Mouse (Mus musculus) forebrain, embryonic 14.5 days (tissue): ENCODE measurements at regions not wholly inside any gene's neighbourhood (a gene's known extent, or its start where the extent isn't known, plus 50 kb on each side); places are given as distances from the start of the nearest gene placed in this dataset.

Experiments
- ATAC-seq: fragments of 200-750 bp; cut with Nextera tagmentation; 2 replicates; pipeline ENCODE4 v1.8.0; 2017; ENCODE audit warnings: mild to moderate bottlenecking, moderate library complexity
- DNase-seq: peaks from one replicate; pipeline ENCODE4 v3.0.0-alpha.2; 2015; ENCODE audit warnings: low spot score
- H3K27ac ChIP-seq: fragments of 300-500 bp; sonication (generic); 2 replicates; pipeline ENCODE4 v1.5.1; 2014; ENCODE audit warnings: low read depth, mild to moderate bottlenecking, control low read depth, low read length, moderate library complexity
- H3K27me3 ChIP-seq: fragments of 300-500 bp; sonication (generic); replicated peaks from 2 replicates; pipeline ENCODE4 v1.6.1; 2014; ENCODE audit warnings: low read length, control low read depth, mixed read lengths; ENCODE audit not compliant: control insufficient read depth, insufficient read depth
- H3K36me3 ChIP-seq: fragments of 300-500 bp; sonication (generic); 2 replicates; pipeline ENCODE4 v1.6.1; 2014; ENCODE audit warnings: low read length, control low read depth; ENCODE audit not compliant: control insufficient read depth, insufficient read depth
- H3K4me1 ChIP-seq: fragments of 300-500 bp; sonication (generic); 2 replicates; pipeline ENCODE4 v1.6.1; 2014; ENCODE audit warnings: antibody characterized with exemption, low read length, control low read depth; ENCODE audit not compliant: control insufficient read depth, insufficient read depth
- H3K4me2 ChIP-seq: fragments of 300-500 bp; sonication (generic); 2 replicates; pipeline ENCODE4 v1.6.1; 2014; ENCODE audit warnings: mild to moderate bottlenecking, control low read depth, low read length
- H3K4me3 ChIP-seq: fragments of 300-500 bp; sonication (generic); 2 replicates; pipeline ENCODE4 v1.5.1; 2014; ENCODE audit warnings: low read depth, low read length, control low read depth
- H3K9ac ChIP-seq: fragments of 300-500 bp; sonication (generic); 2 replicates; pipeline ENCODE4 v1.6.1; 2014; ENCODE audit warnings: mild to moderate bottlenecking, low read length, control low read depth, moderate library complexity
- H3K9me3 ChIP-seq: fragments of 300-500 bp; sonication (generic); replicated peaks from 2 replicates; pipeline ENCODE4 v1.6.1; 2016; ENCODE audit warnings: low read length, control low read depth, mixed read lengths; ENCODE audit not compliant: control insufficient read depth
- WGBS: fragments of 180-500 bp; shearing (Covaris S2); extraction: QIAGEN DNeasy Blood & Tissue Kit; methylation state at CpG from one replicate; pipeline ENCODE4 v1.1.7; 2014; 5-methylcytosine and 5-hydroxymethylcytosine counted together

GRCm38 (mm10) chr3:56302346-56303185 lies 119.1 kb upstream of the Nbea start:
- Histone ChIP-seq H3K9me3 (no peaks in the 10 kb centered on the region), H3K27ac (no peak overlapping the region), H3K4me2 (no peak overlapping the region), H3K9ac (no peak overlapping the region), H3K36me3 (no peaks in the 10 kb centered on the region), H3K27me3 (no peaks in the 10 kb centered on the region), H3K4me3 (no peak overlapping the region), H3K4me1 (peaks cover 11% of the 10 kb centered on the region)
- DNase-seq (peak; percentile 45), ATAC-seq (peak; percentile 58; the same call in 1 of the 2 replicates)
- WGBS, result 12% methylated on average over 7 of the region's 7 CpGs

- 0 out of 2 replicates have a peak, but pooled peaks have one; percentile 28 for ATAC-seq
- peak; percentile 72 for DNase-seq
Observed at GRCm38 (mm10) chr3:56300769-56301168, 117.3 kb upstream of the Nbea start.

GRCm38 (mm10) chr3:56295578-56295977 lies 112.1 kb upstream of the Nbea start:
- DNase-seq (peak; percentile 55), ATAC-seq (peak; percentile 50; the same call in 1 of the 2 replicates)
- H3K9ac ChIP-seq, result no peak overlapping the region
- H3K36me3 ChIP-seq, result no peaks in the 10 kb centered on the region
- no peak overlapping the region for H3K4me2 ChIP-seq
- H3K27me3 ChIP-seq, result no peaks in the 10 kb centered on the region
- H3K4me3 ChIP-seq, result no peak overlapping the region
- no peaks in the 10 kb centered on the region for H3K4me1 ChIP-seq
- no peaks in the 10 kb centered on the region for H3K9me3 ChIP-seq
- H3K27ac ChIP-seq, result no peak overlapping the region
- 71% methylated on average over 7 of the region's 7 CpGs for WGBS

More at GRCm38 (mm10) chr3:56300769-56301168, 117.3 kb upstream of the Nbea start:
- WGBS, result 64% methylated on average over 1 of the region's 1 CpGs
- Histone ChIP-seq H3K4me3 (no peak overlapping the region), H3K27ac (no peak overlapping the region), H3K36me3 (no peaks in the 10 kb centered on the region), H3K4me2 (no peak overlapping the region), H3K9me3 (no peaks in the 10 kb centered on the region), H3K27me3 (no peaks in the 10 kb centered on the region), H3K4me1 (peaks cover 11% of the 10 kb centered on the region), H3K9ac (no peak overlapping the region)

- no peak overlapping the region for H3K4me2 ChIP-seq
- no peak for DNase-seq
- no peaks in the 10 kb centered on the region for H3K27me3 ChIP-seq
- no peaks in the 10 kb centered on the region for H3K4me1 ChIP-seq
- no peaks in the 10 kb centered on the region for H3K9me3 ChIP-seq
- H3K4me3 ChIP-seq, result no peak overlapping the region
- H3K36me3 ChIP-seq, result no peaks in the 10 kb centered on the region
- H3K27ac ChIP-seq, result no peak overlapping the region
- WGBS, result 92% methylated on average over 5 of the region's 5 CpGs
- no peak overlapping the region for H3K9ac ChIP-seq
- ATAC-seq, result no peak
Observed at GRCm38 (mm10) chr3:56281507-56281906, 98.0 kb upstream of the Nbea start.

- no peaks in the 10 kb centered on the region for H3K9me3 ChIP-seq
- H3K27ac ChIP-seq, result no peak overlapping the region
- no peak overlapping the region for H3K9ac ChIP-seq
- no peak overlapping the region for H3K4me2 ChIP-seq
- H3K36me3 ChIP-seq, result no peaks in the 10 kb centered on the region
- ATAC-seq, result no peak
- no peak for DNase-seq
- WGBS, result 92% methylated on average over 6 of the region's 6 CpGs
- no peaks in the 10 kb centered on the region for H3K4me1 ChIP-seq
- no peak overlapping the region for H3K4me3 ChIP-seq
- no peaks in the 10 kb centered on the region for H3K27me3 ChIP-seq
Observed at GRCm38 (mm10) chr3:56280330-56280957, 96.9 kb upstream of the Nbea start.

- no peaks in the 10 kb centered on the region for H3K27me3 ChIP-seq
- no peaks in the 10 kb centered on the region for H3K9me3 ChIP-seq
- H3K9ac ChIP-seq, result no peak overlapping the region
- no peak overlapping the region for H3K4me3 ChIP-seq
- ATAC-seq, result no peak
- H3K4me1 ChIP-seq, result no peaks in the 10 kb centered on the region
- no peaks in the 10 kb centered on the region for H3K36me3 ChIP-seq
- WGBS, result over 99% methylated on average over 3 of the region's 3 CpGs
- no peak for DNase-seq
- H3K27ac ChIP-seq, result no peak overlapping the region
- H3K4me2 ChIP-seq, result no peak overlapping the region
Observed at GRCm38 (mm10) chr3:56272587-56272986, 89.1 kb upstream of the Nbea start.

- no peak for DNase-seq
- no peak overlapping the region for H3K4me2 ChIP-seq
- no peaks in the 10 kb centered on the region for H3K9me3 ChIP-seq
- H3K4me3 ChIP-seq, result no peak overlapping the region
- WGBS, result 90% methylated on average over 6 of the region's 6 CpGs
- no peak overlapping the region for H3K27ac ChIP-seq
- no peaks in the 10 kb centered on the region for H3K4me1 ChIP-seq
- H3K27me3 ChIP-seq, result no peaks in the 10 kb centered on the region
- H3K9ac ChIP-seq, result no peak overlapping the region
- H3K36me3 ChIP-seq, result no peaks in the 10 kb centered on the region
- no peak for ATAC-seq
Observed at GRCm38 (mm10) chr3:56270241-56270830, 86.8 kb upstream of the Nbea start.

- no peak overlapping the region for H3K4me2 ChIP-seq
- no peak overlapping the region for H3K9ac ChIP-seq
- H3K4me3 ChIP-seq, result no peak overlapping the region
- H3K9me3 ChIP-seq, result no peaks in the 10 kb centered on the region
- WGBS, result 80% methylated on average over 3 of the region's 3 CpGs
- DNase-seq, result no peak
- no peaks in the 10 kb centered on the region for H3K27me3 ChIP-seq
- H3K4me1 ChIP-seq, result no peaks in the 10 kb centered on the region
- no peak overlapping the region for H3K27ac ChIP-seq
- ATAC-seq, result no peak
- H3K36me3 ChIP-seq, result no peaks in the 10 kb centered on the region
Observed at GRCm38 (mm10) chr3:56261800-56262561, 78.5 kb upstream of the Nbea start.
